Mouse (Mus musculus) liver, adult 2 months (tissue): Measurements from ENCODE around the gene Nfasc. TPM values are rescaled to one million over a fixed set of nuclear protein-coding genes. Genes with fewer than 3 reads are reported as not detected.

ENCODE experiments used
- DNase-seq: peaks from one replicate; pipeline ENCODE4 v3.0.0-alpha.2; 2011; ENCODE audit warnings: low read depth, low spot score; ENCODE audit errors: extremely low read depth
- H3K27ac ChIP-seq: fragments of 200-500 bp; replicated peaks from 2 replicates; pipeline ENCODE4 v1.5.1; 2012; ENCODE audit warnings: low read depth, mild to moderate bottlenecking, control low read depth, inconsistent platforms, low read length; ENCODE audit not compliant: insufficient read depth
- H3K27me3 ChIP-seq: fragments of 200-500 bp; 2 replicates; pipeline ENCODE4 v1.6.1; 2012; ENCODE audit warnings: mild to moderate bottlenecking, moderate library complexity, low read length, inconsistent platforms; ENCODE audit not compliant: control insufficient read depth, insufficient read depth
- H3K36me3 ChIP-seq: fragments of 200-500 bp; 2 replicates; pipeline ENCODE4 v1.6.1; 2012; ENCODE audit warnings: low read length, inconsistent platforms; ENCODE audit not compliant: control insufficient read depth, insufficient read depth
- H3K4me1 ChIP-seq: fragments of 200-500 bp; 2 replicates; pipeline ENCODE4 v1.6.1; 2011; ENCODE audit warnings: low read length; ENCODE audit not compliant: control insufficient read depth, insufficient read depth
- H3K4me3 ChIP-seq: fragments of 200-500 bp; 2 replicates; pipeline ENCODE4 v1.5.1; 2011; ENCODE audit warnings: low read depth, mild to moderate bottlenecking, control low read depth, low read length, moderate library complexity; ENCODE audit not compliant: insufficient read depth
- H3K79me2 ChIP-seq: fragments of 200-500 bp; 2 replicates; pipeline ENCODE4 v1.6.1; 2012; ENCODE audit warnings: inconsistent platforms, mild to moderate bottlenecking, low read length, moderate library complexity; ENCODE audit not compliant: control insufficient read depth, insufficient read depth
- H3K9ac ChIP-seq: fragments of 200-500 bp; 2 replicates; pipeline ENCODE4 v1.6.1; 2012; ENCODE audit warnings: low read depth, mild to moderate bottlenecking, control low read depth, inconsistent platforms, low read length
- CTCF ChIP-seq: fragments of 200-500 bp; IDR thresholded peaks from 2 replicates; pipeline ENCODE4 v1.5.1; 2011; ENCODE audit warnings: low read depth, low read length, control low read depth
- POLR2A ChIP-seq: fragments of 200-500 bp; IDR thresholded peaks from 2 replicates; pipeline ENCODE4 v1.6.1; 2011; ENCODE audit warnings: low read length, control low read depth; ENCODE audit not compliant: insufficient read depth; ENCODE audit errors: extremely low read depth
- WGBS: fragments of 180-500 bp; shearing (Covaris S2); methylation state at CpG from one replicate; pipeline ENCODE4 v1.1.7; 2018; 5-methylcytosine and 5-hydroxymethylcytosine counted together
- polyA plus RNA-seq: library from polyadenylated mRNA; depleted of rRNA; stranded (reverse); fragments of >200 nt; gene quantifications from 2 replicates; pipeline ENCODE4 v1.2.3, GENCODE M21; 2012
- total RNA-seq: library from RNA; depleted of rRNA; stranded (reverse); fragments of >200 nt; gene quantifications from 2 replicates; pipeline ENCODE4 v1.2.3, GENCODE M21; 2014

Gene Nfasc
- total and polyA plus RNA-seq, 2 experiments, result 0.09 to 0.11 TPM

DNA sequence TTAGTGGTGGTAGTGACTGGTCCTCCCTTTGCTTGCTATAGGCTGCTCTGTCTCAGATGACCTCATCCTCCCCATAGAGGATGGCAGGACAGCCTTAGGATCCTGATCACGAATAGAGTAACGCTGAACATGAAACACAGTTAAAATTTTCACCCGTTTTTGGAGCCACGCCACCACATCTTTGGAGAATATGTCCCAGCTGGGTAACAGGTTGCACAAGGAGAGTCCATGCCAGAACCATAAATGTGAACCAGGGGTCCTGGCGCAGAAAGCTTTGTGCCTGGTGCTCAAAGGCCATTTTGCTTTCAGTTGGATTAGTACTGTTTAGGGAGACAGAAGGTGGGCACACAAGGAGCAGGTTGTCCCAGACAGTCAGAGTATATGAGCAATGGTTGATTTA is 143.6 kb downstream of the Nfasc start:
- TF ChIP-seq CTCF, result no peak
- no peak for TF ChIP-seq POLR2A
- 89% methylated on average over 5 of the region's 5 CpGs for WGBS

DNA sequence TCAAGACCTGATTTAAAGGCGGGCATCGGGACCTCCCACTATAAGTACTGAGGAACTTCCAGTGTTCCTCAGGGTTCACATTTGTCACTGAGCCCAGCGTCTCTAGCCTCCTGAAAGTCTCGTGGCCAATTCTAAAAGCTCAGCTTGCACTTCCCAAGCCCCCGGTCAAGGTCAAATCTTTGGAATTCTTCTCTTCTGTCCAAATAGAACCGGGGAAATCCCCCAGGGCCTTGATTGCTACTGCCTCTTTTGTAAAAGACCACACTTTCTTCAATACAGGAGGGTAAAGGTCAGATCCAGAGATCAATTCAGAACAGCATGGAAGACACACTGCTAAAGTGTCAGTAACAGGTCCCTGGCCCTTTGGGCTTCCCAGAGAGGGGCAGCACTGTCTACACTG is 145.9 kb downstream of the Nfasc start:
- Histone ChIP-seq H3K79me2 (no peaks in the 10 kb centered on the region), H3K27ac (no peak overlapping the region), H3K9ac (no peak overlapping the region), H3K4me3 (no peak overlapping the region), H3K36me3 (no peaks in the 10 kb centered on the region), H3K4me1 (no peaks in the 10 kb centered on the region), H3K27me3 (no peaks in the 10 kb centered on the region)
- TF ChIP-seq CTCF, result no peak
- TF ChIP-seq POLR2A, result no peak
- 45% methylated on average over 6 of the region's 6 CpGs for WGBS
- no peak for DNase-seq

More for the DNA sequence above, 143.6 kb downstream of the Nfasc start:
- Histone ChIP-seq H3K27me3 (no peaks in the 10 kb centered on the region), H3K36me3 (no peaks in the 10 kb centered on the region), H3K4me1 (no peaks in the 10 kb centered on the region), H3K27ac (no peak overlapping the region), H3K9ac (no peak overlapping the region), H3K79me2 (no peaks in the 10 kb centered on the region), H3K4me3 (no peak overlapping the region)
- no peak for DNase-seq

DNA sequence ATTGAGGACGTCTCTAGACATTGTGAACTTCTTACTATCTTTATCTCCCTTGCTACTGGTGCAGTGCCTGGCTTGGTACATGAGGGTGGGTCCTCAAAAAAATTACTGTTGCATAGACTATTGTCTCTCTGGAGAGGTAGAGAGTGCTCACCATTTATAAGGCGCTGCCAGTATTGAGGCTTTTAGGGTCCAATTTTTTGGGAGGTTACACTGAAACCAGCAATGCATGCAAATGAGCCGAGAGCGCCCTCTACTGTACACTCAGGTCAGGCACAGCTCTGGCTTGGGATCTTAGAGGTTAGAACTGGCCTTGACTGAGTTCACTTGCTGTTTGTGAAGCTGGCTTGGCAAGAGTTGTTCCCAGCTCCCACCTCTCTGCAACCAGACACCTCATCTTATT is 147.0 kb downstream of the Nfasc start:
- Histone ChIP-seq H3K4me3 (no peak overlapping the region), H3K4me1 (no peaks in the 10 kb centered on the region), H3K79me2 (no peaks in the 10 kb centered on the region), H3K9ac (no peak overlapping the region), H3K27ac (no peak overlapping the region), H3K36me3 (no peaks in the 10 kb centered on the region), H3K27me3 (no peaks in the 10 kb centered on the region)
- peak; percentile 45 for DNase-seq
- TF ChIP-seq CTCF, result peak; percentile 81
- TF ChIP-seq POLR2A, result no peak
- WGBS, result 16% methylated on average over 4 of the region's 4 CpGs

DNA sequence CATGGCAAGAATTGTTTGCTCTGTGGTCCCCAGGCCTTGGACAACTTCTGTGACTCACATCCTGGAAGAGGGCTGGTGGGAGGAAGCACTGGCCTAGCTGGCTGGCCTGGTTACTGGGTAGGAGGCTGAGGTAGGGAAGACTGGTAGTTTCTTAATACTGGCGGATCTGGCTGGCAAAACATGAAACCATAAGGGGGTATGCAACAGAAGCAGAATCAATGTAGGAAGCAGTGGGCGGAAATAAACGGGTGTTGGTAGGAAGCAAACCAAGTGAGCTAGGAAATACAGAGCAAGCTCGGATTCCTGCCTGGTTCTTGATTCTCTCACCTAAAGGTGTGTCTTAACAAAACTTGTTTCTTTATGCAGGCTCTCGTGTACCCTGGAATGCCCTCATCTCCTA is 149.5 kb downstream of the Nfasc start:
- no peak overlapping the region for H3K4me3 ChIP-seq
- H3K9ac ChIP-seq, result no peak overlapping the region
- DNase-seq, result no peak
- WGBS, result 79% methylated on average over 5 of the region's 5 CpGs
- H3K27ac ChIP-seq, result no peak overlapping the region
- no peak for TF ChIP-seq CTCF
- no peak for TF ChIP-seq POLR2A
- H3K79me2 ChIP-seq, result no peaks in the 10 kb centered on the region
- H3K27me3 ChIP-seq, result no peaks in the 10 kb centered on the region
- H3K4me1 ChIP-seq, result no peaks in the 10 kb centered on the region
- no peaks in the 10 kb centered on the region for H3K36me3 ChIP-seq

DNA sequence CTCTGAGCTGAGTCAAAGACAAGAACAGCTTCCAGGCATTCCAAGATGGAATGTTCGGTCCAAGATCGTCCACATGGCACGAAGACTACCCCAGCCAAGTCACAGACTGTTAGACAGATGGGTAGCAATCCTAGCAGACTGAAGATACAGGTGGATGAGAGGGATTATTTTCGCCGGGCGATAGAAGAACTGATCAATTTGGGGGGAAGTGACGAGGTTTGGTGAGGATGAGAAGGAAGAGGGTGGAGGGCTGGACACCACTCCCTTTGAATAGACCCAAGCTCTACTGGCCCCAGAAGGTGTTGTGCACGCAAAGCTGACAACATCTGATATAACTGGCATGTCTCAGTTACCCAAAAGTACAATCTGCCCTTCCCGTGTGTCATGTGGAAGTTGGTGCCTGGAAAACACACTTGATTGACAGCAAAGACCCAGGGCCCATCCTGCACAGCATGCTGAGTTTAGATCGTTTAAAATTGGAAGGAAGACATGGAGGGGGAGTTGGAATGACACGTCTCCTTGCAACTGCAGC is 150.1 kb downstream of the Nfasc start:
- Histone ChIP-seq H3K4me3 (no peak overlapping the region), H3K9ac (no peak overlapping the region), H3K27me3 (no peaks in the 10 kb centered on the region), H3K79me2 (no peaks in the 10 kb centered on the region), H3K4me1 (peaks cover 3% of the 10 kb centered on the region; the same call in 1 of the 2 replicates), H3K36me3 (no peaks in the 10 kb centered on the region), H3K27ac (no peak overlapping the region)
- 84% methylated on average over 11 of the region's 11 CpGs for WGBS
- no peak for DNase-seq
- TF ChIP-seq POLR2A (no peak), CTCF (no peak)

DNA sequence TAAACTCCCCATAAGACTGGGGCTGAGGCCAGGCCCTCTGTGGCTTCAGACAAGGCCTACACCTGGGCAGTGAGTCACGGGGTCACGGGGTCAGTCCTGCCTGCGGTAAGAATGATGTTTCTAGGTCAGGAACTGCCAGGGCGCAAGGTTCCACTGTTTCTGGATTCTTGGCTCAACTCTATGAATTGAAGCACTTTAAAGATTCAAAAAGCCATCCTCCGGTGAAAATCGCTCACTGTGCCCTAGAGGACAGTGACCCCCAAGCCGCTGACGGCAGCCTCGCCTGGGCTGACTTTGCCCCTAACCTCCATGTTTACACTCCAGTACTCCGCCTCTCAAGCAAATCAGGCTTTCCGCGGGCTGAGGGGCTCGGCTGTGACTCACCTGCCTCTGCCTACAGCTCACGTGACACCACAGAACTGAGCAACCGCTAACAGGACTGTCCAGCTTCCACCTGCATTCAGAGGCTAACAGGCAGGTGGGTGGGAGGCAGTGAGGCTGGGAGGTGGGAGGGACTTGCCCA is 154.9 kb downstream of the Nfasc start:
- TF ChIP-seq POLR2A (no peak), CTCF (no peak)
- Histone ChIP-seq H3K9ac (peak overlapping the region; percentile 13; the same call in 1 of the 2 replicates), H3K27ac (no peak overlapping the region), H3K4me1 (peaks cover 3% of the 10 kb centered on the region; the same call in 1 of the 2 replicates), H3K27me3 (no peaks in the 10 kb centered on the region), H3K36me3 (no peaks in the 10 kb centered on the region), H3K4me3 (peak overlapping the region; percentile 46), H3K79me2 (no peaks in the 10 kb centered on the region)
- DNase-seq, result peak; percentile 91
- 8% methylated on average over 15 of the region's 15 CpGs for WGBS
